Mouse (Mus musculus) liver, embryonic 14.5 days (tissue): ENCODE results near the gene Lpp.

Source experiments
- CTCF ChIP-seq: IDR thresholded peaks from 2 replicates; pipeline ENCODE4 v1.5.1; 2016; ENCODE audit warnings: antibody characterized with exemption, low read depth, control low read depth
- EP300 ChIP-seq: IDR thresholded peaks from 2 replicates; pipeline ENCODE4 v1.6.1; 2016; ENCODE audit warnings: antibody characterized with exemption, low read depth

DNA sequence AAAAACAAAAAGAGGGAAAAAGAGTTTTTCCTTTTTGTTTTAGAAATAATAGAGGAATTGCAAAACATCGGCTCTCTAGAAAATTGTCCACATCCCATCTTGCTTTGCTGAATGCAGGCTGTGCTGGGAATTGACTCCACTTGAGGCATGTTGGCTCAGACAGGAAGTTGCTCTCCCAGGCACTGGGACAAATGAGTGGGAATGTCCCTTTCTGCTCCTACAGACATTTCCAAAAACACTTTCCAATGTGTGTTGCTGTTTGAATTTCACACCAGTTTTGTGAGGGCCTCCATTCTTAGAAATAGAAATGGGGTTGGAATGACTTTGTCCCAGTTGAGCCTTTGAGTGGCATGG is 116.5 kb downstream of the Lpp start:
- TF ChIP-seq CTCF (no peak), EP300 (no peak)
